Mouse (Mus musculus): ENCODE data around the gene Dnajc21.

DNA sequence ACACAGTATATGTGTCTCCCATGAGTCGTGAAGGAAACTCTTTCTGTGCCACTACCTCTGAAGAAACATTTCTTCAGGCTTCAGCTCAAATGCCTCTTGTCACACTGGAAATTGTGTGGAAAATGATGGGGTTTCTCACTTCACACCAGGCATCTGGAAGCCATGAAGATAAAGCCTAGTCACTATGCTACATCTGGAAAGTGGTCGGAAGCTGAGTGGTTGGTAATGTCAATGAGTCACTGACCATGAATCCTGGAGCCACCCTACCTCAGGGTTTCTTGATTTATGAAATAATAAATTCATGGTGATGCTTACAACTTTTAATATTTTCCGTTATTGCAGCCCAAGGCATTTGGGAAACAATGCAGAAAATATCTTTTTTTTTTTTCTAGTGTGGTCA, 60.5 kb downstream of the Dnajc21 start:
- no peak for TF ChIP-seq CTCF (IDR thresholded peaks at IDR 0.05)
- no peak for TF ChIP-seq POLR2A (IDR thresholded peaks at IDR 0.05; ENCODE audit: insufficient read depth, low read depth, low read length)

Measured in heart, adult 2 months (tissue).